Mouse (Mus musculus) adrenal gland (tissue): ENCODE measurements around the gene Trpm6.

ENCODE experiments used
- intact Hi-C: fragments of 180-260 bp; cut with DNase I; formaldehyde crosslinking; loops from one replicate; pipeline ENCODE4 v1.15.1; 2025

Gene Trpm6

GRCm38 (mm10) chr19:18766399-18766798 lies 16.6 kb downstream of the Trpm6 start:
- intact Hi-C loops, result no loop called here

- intact Hi-C loops, result no loop called here
Measured at GRCm38 (mm10) chr19:18771048-18771447, 21.3 kb downstream of the Trpm6 start.

GRCm38 (mm10) chr19:18771561-18771960 lies 21.8 kb downstream of the Trpm6 start:
- intact Hi-C loops, result no loop called here

GRCm38 (mm10) chr19:18772888-18773488 lies 23.2 kb downstream of the Trpm6 start:
- intact Hi-C loops, result no loop called here

- intact Hi-C loops, result no loop called here
Measured at GRCm38 (mm10) chr19:18774085-18774484, 24.3 kb downstream of the Trpm6 start.

GRCm38 (mm10) chr19:18799646-18800045 lies 49.9 kb downstream of the Trpm6 start:
- intact Hi-C loops, result no loop called here

GRCm38 (mm10) chr19:18811264-18811663 lies 61.5 kb downstream of the Trpm6 start:
- intact Hi-C loops, result no loop called here

GRCm38 (mm10) chr19:18815170-18815569 lies 65.4 kb downstream of the Trpm6 start:
- intact Hi-C loops, result no loop called here

- intact Hi-C loops, result no loop called here
Measured at GRCm38 (mm10) chr19:18817425-18817824, 67.6 kb downstream of the Trpm6 start.

- intact Hi-C loops, result no loop called here
Measured at GRCm38 (mm10) chr19:18828601-18829000, 78.8 kb downstream of the Trpm6 start.

GRCm38 (mm10) chr19:18831196-18831595 lies 81.4 kb downstream of the Trpm6 start:
- intact Hi-C loops, result loop anchor here (10.0 kb wide), 3 partner anchors 116 to 276 kb away; partner anchors contain the start of gene D030056L22Rik

- intact Hi-C loops, result loop anchor here (10.0 kb wide), 3 partner anchors 120 to 280 kb away; partner anchors contain the start of gene D030056L22Rik
Measured at GRCm38 (mm10) chr19:18834971-18835370, 85.2 kb downstream of the Trpm6 start.

- intact Hi-C loops, result no loop called here
Measured at GRCm38 (mm10) chr19:18841789-18842562, 92.2 kb downstream of the Trpm6 start.

- intact Hi-C loops, result no loop called here
Measured at GRCm38 (mm10) chr19:18842626-18843025, 92.8 kb downstream of the Trpm6 start.

- intact Hi-C loops, result no loop called here
Measured at GRCm38 (mm10) chr19:18846336-18846735, 96.6 kb downstream of the Trpm6 start.

- intact Hi-C loops, result no loop called here
Measured at GRCm38 (mm10) chr19:18868311-18868710, 118.5 kb downstream of the Trpm6 start.

GRCm38 (mm10) chr19:18872792-18873569 lies 123.2 kb downstream of the Trpm6 start:
- intact Hi-C loops, result loop anchor here (5.0 kb wide), 1 partner anchor 1469 kb away; no protein-coding TSS in a partner anchor

GRCm38 (mm10) chr19:18873709-18874644 lies 124.2 kb downstream of the Trpm6 start:
- intact Hi-C loops, result loop anchor here (5.0 kb wide), 1 partner anchor 1468 kb away; no protein-coding TSS in a partner anchor

- intact Hi-C loops, result no loop called here
Measured at GRCm38 (mm10) chr19:18879264-18879663, 129.5 kb downstream of the Trpm6 start.

- intact Hi-C loops, result no loop called here
Measured at GRCm38 (mm10) chr19:18881162-18881561, 131.4 kb downstream of the Trpm6 start.
